Comparison of ENCODE assay signal across 1 mouse cellular context in genomic region chr4:45012105-45012975, GRCm38 (mm10).
TF ChIP-seq lines count a peak whose summit lies in the region.

Gene Zbtb5 (minus strand): TSS chr4:45012412.

TF ChIP-seq in CH12.LX, 34 proteins besides CTCF, POLR2A, EP300 and RAD21 (continued from another document):
- TF ChIP-seq IRF4 (IDR thresholded peaks at IDR 0.05; ENCODE audit: low read depth, low read length) (peak; percentile 51; the same call in 1 of the 2 replicates), BHLHE40 (IDR thresholded peaks at IDR 0.05; ENCODE audit: low read depth, low read length) (peak; percentile 85), ZMIZ1 (IDR thresholded peaks at IDR 0.05; ENCODE audit: low read depth, low read length) (peak; percentile 11; the same call in 1 of the 2 replicates), MAX (IDR thresholded peaks at IDR 0.05; ENCODE audit: low read length) (peak; percentile 77)
TF ChIP-seq in CH12.LX: peak in this region for 20.
